Mouse (Mus musculus) stomach, embryonic 15.5 days (tissue): ENCODE results near the gene Fkbp10. TPM values are rescaled to one million over a fixed set of nuclear protein-coding genes. Genes with fewer than 3 reads are reported as not detected.
A peak's percentile ranks its signal among the peaks of the same experiment; 100 is the strongest.

Experiments used
- ATAC-seq: fragments of 200-750 bp; cut with Nextera tagmentation; 2 replicates; pipeline ENCODE4 v1.8.0; 2017; ENCODE audit warnings: low read depth, moderate number of reproducible peaks, moderate TSS enrichment; ENCODE audit not compliant: insufficient read depth, low FRiP score
- H3K27ac ChIP-seq: fragments of 300-500 bp; sonication (generic); 2 replicates; pipeline ENCODE4 v1.5.1; 2015; ENCODE audit warnings: mild to moderate bottlenecking, inconsistent platforms
- H3K27me3 ChIP-seq: fragments of 300-500 bp; sonication (generic); replicated peaks from 2 replicates; pipeline ENCODE4 v1.6.1; 2015; ENCODE audit warnings: inconsistent platforms
- H3K36me3 ChIP-seq: fragments of 300-500 bp; sonication (generic); 2 replicates; pipeline ENCODE4 v1.6.1; 2015; ENCODE audit warnings: inconsistent platforms
- H3K4me1 ChIP-seq: fragments of 300-500 bp; sonication (generic); 2 replicates; pipeline ENCODE4 v1.6.1; 2015; ENCODE audit warnings: inconsistent platforms
- H3K4me2 ChIP-seq: fragments of 300-500 bp; sonication (generic); 2 replicates; pipeline ENCODE4 v1.6.1; 2015; ENCODE audit warnings: mild to moderate bottlenecking, inconsistent platforms
- H3K4me3 ChIP-seq: fragments of 300-500 bp; sonication (generic); replicated peaks from 2 replicates; pipeline ENCODE4 v1.5.1; 2015; ENCODE audit warnings: inconsistent platforms
- H3K9ac ChIP-seq: fragments of 300-500 bp; sonication (generic); 2 replicates; pipeline ENCODE4 v1.6.1; 2015; ENCODE audit warnings: inconsistent platforms
- H3K9me3 ChIP-seq: fragments of 300-500 bp; sonication (generic); 2 replicates; pipeline ENCODE4 v1.6.1; 2016; ENCODE audit warnings: inconsistent platforms
- WGBS: fragments of 180-500 bp; shearing (Covaris S2); methylation state at CpG from one replicate; pipeline ENCODE4 v1.1.7; 2015; 5-methylcytosine and 5-hydroxymethylcytosine counted together
- polyA plus RNA-seq: library from polyadenylated mRNA; unstranded; fragments of >200 nt; fragmentation: Nextera tagmentation; extraction: Ambion mirVana; gene quantifications from 2 replicates; pipeline ENCODE4 v1.2.1, GENCODE M21; 2015

Gene Fkbp10
- polyA plus RNA-seq, 1 experiment from 2014 or later = 89.1 TPM

DNA sequence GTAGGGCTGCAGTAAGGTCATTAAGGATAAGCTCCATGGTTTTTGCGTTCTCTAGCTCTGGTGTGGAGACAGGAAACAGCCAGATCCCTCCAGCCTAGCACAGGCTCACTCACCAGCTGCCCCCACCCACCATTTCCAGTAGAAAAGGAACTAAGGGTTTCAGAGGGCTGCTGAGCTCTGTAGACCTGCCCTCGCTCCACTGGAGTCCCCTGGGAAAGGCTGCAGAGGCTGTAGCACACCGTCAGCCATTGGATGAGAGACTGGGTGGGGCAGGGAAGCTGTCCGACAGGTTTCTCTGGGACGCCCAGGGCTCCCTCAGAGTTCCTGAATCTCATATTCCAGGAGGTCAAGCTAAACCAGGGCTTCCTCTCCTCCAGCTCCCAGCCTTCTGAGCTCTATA lies 28.9 kb upstream of the Fkbp10 start:
- peaks cover 55% of the 10 kb centered on the region for H3K4me1 ChIP-seq
- no peak overlapping the region for H3K9ac ChIP-seq
- H3K36me3 ChIP-seq = peaks cover 30% of the 10 kb centered on the region
- H3K9me3 ChIP-seq = no peaks in the 10 kb centered on the region
- ATAC-seq = peak; percentile 86
- H3K4me3 ChIP-seq = no peak overlapping the region
- H3K4me2 ChIP-seq = peak overlapping the region; percentile 37
- H3K27ac ChIP-seq = peak overlapping the region; percentile 90
- H3K27me3 ChIP-seq = no peaks in the 10 kb centered on the region
- WGBS = 53% methylated on average over 5 of the region's 5 CpGs

DNA sequence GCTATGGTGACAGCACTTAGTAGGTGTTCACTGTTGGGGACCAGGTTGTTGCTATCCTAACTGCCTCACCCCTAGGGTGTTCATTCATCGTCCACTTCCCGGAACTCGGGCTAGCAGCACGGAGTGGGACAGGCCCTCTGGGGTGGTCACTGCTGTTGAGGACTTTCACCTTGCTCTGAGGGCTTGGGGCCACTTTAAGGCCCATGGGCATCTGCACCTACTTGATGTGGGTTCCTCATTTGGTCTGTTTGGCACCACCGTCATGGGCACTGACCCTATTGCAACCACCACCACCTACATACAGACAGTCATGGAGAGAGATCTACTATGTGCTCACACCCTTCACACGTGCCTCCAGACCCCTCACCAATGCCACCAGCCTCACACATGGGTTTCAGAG lies 28.4 kb upstream of the Fkbp10 start:
- 76% methylated on average over 6 of the region's 6 CpGs for WGBS
- Histone ChIP-seq H3K9me3 (no peaks in the 10 kb centered on the region), H3K36me3 (peaks cover 25% of the 10 kb centered on the region), H3K27ac (peak overlapping the region; percentile 90), H3K27me3 (no peaks in the 10 kb centered on the region), H3K4me3 (no peak overlapping the region), H3K4me1 (peaks cover 59% of the 10 kb centered on the region), H3K9ac (no peak overlapping the region), H3K4me2 (peak overlapping the region; percentile 37)
- no peak for ATAC-seq

DNA sequence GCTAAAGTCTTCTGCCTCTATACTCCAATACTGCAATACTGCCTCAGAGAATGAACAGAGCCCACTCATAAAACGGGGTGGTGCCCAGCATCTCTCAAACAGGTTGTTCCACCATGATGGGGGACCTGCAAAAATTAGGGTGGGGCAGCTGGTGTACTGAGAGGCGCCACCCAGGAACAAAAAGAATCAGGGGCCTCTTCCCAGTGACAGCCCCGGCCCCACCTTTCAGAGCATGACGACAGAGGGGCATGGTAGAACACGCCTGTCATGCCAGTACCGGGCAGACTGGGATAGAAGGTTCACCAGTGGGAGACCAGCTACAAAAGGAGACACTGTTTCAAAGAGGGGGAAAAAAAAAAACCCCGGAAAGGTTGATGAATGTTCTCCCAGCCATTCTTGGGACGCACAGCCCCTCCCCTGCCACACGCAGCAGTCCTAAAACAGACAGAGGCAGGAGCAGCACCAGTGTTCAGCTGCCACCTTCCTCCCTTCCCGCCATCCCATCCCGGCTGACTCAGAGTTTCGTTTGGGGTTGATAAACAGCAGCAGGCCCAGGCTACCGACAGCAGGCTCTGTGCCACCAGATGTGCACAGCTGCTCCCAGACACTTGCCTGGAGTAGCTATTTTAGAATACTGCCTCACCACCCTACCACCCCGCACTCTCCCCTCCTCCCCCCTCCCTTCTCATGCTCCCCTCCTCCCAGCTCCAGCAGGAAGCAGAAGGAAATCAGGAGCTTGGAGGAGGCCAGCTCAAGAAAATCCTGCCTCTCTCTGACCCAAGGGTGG lies 27.7 kb upstream of the Fkbp10 start:
- Histone ChIP-seq H3K9ac (no peak overlapping the region), H3K27ac (peak overlapping the region; percentile 90), H3K9me3 (no peaks in the 10 kb centered on the region), H3K4me2 (peak overlapping the region; percentile 37), H3K4me3 (no peak overlapping the region), H3K4me1 (peaks cover 62% of the 10 kb centered on the region), H3K27me3 (no peaks in the 10 kb centered on the region), H3K36me3 (peaks cover 19% of the 10 kb centered on the region)
- ATAC-seq = peak; percentile 38; the same call in 1 of the 2 replicates
- 16% methylated on average over 14 of the region's 14 CpGs for WGBS

DNA sequence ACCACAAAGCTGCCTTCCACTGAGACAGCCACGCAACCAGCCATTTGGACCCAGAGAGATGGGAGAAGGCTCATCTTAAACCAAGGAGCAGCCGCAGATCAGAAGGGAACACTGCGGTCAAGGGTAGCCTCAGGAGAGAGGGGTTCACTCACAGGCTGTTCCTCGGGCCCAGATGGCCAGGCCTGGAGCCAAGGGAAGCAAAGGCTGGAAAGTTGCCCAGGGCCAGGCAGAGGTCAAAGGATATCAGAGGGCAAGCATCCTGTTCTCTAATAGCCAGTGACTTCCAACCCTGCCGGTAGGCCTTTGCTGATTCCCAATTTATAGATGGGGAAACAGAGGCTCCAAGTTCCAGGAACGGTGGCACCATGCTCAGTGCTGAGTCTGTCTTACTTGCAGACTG lies 26.9 kb upstream of the Fkbp10 start:
- Histone ChIP-seq H3K9me3 (no peaks in the 10 kb centered on the region), H3K4me1 (peaks cover 69% of the 10 kb centered on the region), H3K36me3 (peaks cover 12% of the 10 kb centered on the region), H3K9ac (no peak overlapping the region), H3K4me3 (no peak overlapping the region), H3K27ac (peak overlapping the region; percentile 90), H3K27me3 (no peaks in the 10 kb centered on the region), H3K4me2 (peak overlapping the region; percentile 37)
- WGBS = 64% methylated on average over 6 of the region's 6 CpGs
- ATAC-seq = no peak

DNA sequence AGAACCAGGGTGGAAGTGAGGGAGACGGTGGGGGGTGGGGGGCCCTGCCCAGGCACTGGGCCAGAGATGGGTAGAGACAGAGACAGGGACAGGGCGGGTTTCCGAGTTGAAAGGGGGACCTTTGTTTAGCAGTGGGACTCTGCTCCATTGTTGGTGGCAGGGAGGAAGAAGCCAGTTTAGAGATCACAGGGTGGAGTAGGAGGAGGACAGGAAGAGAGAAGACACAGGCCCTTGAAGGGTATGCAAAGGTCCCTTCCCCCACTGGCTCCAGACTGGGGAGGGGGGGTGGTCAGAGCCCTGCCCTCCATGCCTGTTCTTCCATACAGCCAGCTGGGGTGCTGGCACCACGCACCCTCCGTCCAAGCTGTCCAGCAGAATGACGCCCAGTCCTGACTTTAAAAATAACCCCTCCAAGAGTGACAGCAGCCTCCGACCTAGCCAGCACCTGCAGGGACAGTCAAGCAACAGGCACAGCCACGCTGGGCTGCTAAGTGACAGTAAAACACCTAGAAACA lies 25.5 kb upstream of the Fkbp10 start:
- H3K27me3 ChIP-seq = no peaks in the 10 kb centered on the region
- H3K4me1 ChIP-seq = peaks cover 83% of the 10 kb centered on the region
- no peak overlapping the region for H3K4me3 ChIP-seq
- H3K36me3 ChIP-seq = peaks cover 4% of the 10 kb centered on the region; the same call in 1 of the 2 replicates
- peak overlapping the region; percentile 19; the same call in 1 of the 2 replicates for H3K4me2 ChIP-seq
- no peak for ATAC-seq
- no peak overlapping the region for H3K9ac ChIP-seq
- 44% methylated on average over 8 of the region's 8 CpGs for whole genome bisulfite sequencing
- peak overlapping the region; percentile 79 for H3K27ac ChIP-seq
- H3K9me3 ChIP-seq = no peaks in the 10 kb centered on the region

DNA sequence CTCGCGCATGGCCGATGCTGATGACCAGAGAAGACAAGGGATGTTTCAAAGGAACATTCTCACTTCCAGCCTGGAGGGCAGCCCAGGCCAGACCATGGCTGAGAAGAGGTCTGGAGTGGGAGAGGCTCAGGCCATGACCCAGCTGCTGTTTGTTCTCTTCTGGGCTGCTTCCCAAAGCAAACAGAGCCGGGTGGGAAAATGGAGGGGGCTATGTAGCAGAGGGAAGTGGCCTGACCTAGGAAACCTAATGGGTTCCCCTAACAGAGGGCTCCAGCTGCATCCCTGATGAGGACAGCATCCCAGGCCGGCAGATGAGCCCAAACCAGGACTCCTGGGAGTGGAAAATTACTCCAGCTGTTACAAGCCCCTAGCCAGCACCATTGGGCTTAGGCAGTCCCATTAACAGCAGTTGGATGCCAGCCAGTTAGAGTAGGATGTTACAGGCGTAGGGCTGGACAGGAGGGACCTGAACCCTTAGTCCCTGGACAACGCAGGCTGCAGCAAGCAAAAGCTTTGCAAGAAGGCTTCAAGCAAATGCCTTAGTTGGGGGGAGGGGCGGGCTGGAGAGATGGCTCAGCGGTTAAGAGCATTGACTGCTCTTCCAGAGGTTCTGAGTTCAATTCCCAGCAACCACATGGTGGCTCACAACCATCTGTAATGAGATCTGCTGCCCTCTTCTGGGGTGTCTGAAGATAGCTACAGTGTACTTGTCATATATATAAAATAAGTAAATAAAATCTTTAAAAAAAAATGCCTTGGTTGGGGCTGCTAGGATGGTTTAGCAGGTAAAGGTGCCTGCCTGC lies 24.2 kb upstream of the Fkbp10 start:
- peak; percentile 47 for ATAC-seq
- Histone ChIP-seq H3K9me3 (no peaks in the 10 kb centered on the region), H3K27me3 (no peaks in the 10 kb centered on the region), H3K27ac (peak overlapping the region; percentile 79), H3K4me1 (peaks cover 92% of the 10 kb centered on the region), H3K4me3 (no peak overlapping the region), H3K4me2 (peak overlapping the region; percentile 19), H3K36me3 (no peaks in the 10 kb centered on the region), H3K9ac (no peak overlapping the region)
- 33% methylated on average over 9 of the region's 9 CpGs for WGBS

DNA sequence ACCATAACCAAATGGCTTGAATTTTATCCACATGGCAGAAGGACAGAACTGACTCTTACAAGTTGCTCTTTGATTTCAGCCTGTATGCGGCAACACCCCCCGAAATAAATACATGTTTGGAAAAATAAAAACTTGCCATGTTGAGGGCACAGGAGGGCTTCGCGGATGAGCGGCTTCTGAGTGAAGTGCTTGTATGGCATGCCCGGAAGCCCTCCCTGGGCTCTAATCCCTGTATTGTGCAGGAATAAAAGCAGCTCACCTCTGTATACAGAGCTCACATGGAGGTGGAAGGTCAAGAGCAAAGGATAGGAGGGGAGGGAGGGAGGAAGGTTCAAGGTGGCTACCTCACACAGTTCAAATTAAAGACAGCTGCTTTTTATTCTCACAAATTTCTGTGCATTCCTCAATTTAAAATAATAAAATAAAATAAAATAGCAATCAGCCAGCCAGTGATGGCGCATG lies 23.6 kb upstream of the Fkbp10 start:
- Histone ChIP-seq H3K36me3 (no peaks in the 10 kb centered on the region), H3K4me1 (peaks cover 89% of the 10 kb centered on the region), H3K27ac (peak overlapping the region; percentile 79), H3K9me3 (no peaks in the 10 kb centered on the region), H3K4me3 (no peak overlapping the region), H3K9ac (no peak overlapping the region), H3K4me2 (0 out of 2 replicates have a peak overlapping the region, but pooled peaks have one; percentile 19), H3K27me3 (no peaks in the 10 kb centered on the region)
- ATAC-seq = no peak
- 84% methylated on average over 7 of the region's 7 CpGs for WGBS

DNA sequence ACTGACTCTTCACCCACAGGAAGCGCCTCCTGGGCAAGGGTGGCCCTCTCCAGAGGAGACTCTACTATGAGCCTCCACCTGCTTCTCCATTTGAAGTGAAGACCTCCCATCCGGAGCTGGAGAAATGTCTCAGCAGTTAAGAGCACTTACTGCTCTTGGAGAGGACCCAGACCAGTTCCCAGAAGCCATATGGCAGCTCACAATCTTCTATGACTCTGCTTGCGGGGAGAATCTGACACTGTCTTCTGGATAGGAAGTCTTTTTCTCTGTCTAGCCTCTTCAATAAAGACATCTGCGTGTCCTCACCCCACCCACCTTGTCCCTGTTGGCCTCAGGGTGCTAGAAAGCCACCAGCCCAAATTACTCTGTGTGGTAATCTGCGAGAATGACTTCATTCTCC lies 22.5 kb upstream of the Fkbp10 start:
- no peaks in the 10 kb centered on the region for H3K36me3 ChIP-seq
- H3K27me3 ChIP-seq = no peaks in the 10 kb centered on the region
- H3K9ac ChIP-seq = no peak overlapping the region
- whole genome bisulfite sequencing = 75% methylated on average over 5 of the region's 5 CpGs
- H3K4me1 ChIP-seq = peaks cover 84% of the 10 kb centered on the region
- H3K4me2 ChIP-seq = no peak overlapping the region
- ATAC-seq = no peak
- H3K4me3 ChIP-seq = no peak overlapping the region
- no peak overlapping the region for H3K27ac ChIP-seq
- no peaks in the 10 kb centered on the region for H3K9me3 ChIP-seq

DNA sequence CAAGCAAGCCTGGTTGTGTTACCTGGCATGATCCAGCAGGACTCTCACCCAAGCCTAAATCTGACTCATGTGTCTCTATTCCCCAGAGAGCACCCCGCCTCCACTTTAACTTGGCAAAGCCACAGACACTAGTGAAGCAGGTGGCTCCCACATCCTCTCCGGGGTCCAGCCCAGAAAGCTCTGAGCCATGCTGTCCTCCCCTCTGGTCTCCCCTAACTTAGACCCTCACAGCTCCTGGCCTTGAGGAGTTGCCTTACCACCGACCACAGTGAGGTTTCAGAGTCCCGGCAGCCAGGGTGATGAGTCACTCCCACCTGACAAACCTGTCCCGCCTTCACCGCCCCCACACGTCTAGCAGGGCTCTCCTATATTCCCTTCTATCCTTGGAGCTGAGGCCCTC lies 21.8 kb upstream of the Fkbp10 start:
- no peak overlapping the region for H3K4me3 ChIP-seq
- ATAC-seq = no peak
- peaks cover 84% of the 10 kb centered on the region for H3K4me1 ChIP-seq

DNA sequence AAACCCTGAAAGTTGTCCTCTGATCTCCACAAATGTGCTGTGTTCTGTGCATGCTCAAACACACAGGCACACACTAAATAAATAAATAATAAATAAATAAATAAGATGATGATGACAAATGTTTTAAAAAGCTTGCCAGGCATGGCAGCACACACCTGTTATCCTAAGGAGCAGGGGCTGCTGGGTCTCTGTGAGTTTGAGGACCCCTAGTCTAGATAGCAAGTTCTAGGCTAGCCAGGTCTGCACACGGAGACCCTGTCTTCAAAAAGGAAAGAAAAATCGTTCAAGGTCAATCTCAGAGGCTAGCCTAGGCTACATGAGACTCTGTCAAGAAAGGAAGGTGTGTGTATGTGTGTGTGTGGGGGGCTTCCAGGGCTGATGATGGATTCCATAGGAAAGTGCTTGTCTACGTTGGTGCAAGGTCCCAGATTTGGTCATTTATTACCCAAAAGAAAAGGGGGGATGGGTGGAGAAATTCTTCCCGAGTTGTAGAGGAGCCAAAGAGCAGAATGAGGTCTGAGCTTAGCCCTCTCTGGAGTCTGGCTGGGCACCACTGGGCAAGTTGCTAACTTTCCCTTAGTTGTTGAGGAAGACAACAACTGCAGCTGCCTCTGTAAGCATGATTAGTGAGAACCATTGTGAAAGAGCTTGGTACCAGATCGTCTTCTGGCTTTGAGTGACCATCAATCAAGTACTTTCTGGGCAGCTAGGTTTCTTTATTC lies 21.0 kb upstream of the Fkbp10 start:
- no peak for ATAC-seq
- Histone ChIP-seq H3K27me3 (no peaks in the 10 kb centered on the region), H3K4me2 (peak overlapping the region; percentile 77), H3K36me3 (no peaks in the 10 kb centered on the region), H3K9ac (no peak overlapping the region), H3K4me3 (peak overlapping the region; percentile 89), H3K4me1 (peaks cover 80% of the 10 kb centered on the region), H3K27ac (peak overlapping the region; percentile 97), H3K9me3 (no peaks in the 10 kb centered on the region)
- WGBS = 52% methylated on average over 5 of the region's 5 CpGs

More for the DNA sequence above, 21.8 kb upstream of the Fkbp10 start:
- H3K27ac ChIP-seq = peak overlapping the region; percentile 42; the same call in 1 of the 2 replicates
- WGBS = 48% methylated on average over 7 of the region's 7 CpGs
- no peaks in the 10 kb centered on the region for H3K9me3 ChIP-seq
- H3K27me3 ChIP-seq = no peaks in the 10 kb centered on the region
- peak overlapping the region; percentile 77; the same call in 1 of the 2 replicates for H3K4me2 ChIP-seq
- H3K9ac ChIP-seq = no peak overlapping the region
- no peaks in the 10 kb centered on the region for H3K36me3 ChIP-seq

DNA sequence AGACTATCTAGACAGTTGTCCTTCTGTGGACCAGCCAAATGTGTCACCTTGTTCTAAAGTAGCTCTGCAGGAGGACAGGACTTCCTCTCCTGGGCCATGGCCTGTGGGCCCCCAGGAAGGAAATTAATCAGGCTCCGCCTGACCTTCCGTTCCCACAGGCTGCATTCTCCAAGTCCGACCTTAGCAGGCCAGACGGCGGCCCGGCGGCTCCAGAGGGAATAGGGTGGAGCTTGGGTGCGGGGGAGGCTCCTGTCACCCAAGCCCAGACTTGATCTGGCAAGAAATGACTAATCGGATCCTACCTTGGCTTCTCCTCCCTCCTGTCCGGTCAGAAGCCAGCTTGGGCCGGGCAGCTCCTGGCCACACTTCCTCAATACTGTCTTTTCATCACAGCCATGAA lies 20.3 kb upstream of the Fkbp10 start:
- Histone ChIP-seq H3K9me3 (no peaks in the 10 kb centered on the region), H3K4me1 (peaks cover 80% of the 10 kb centered on the region), H3K27me3 (no peaks in the 10 kb centered on the region), H3K4me3 (peak overlapping the region; percentile 89), H3K27ac (peak overlapping the region; percentile 97), H3K4me2 (peak overlapping the region; percentile 77), H3K36me3 (no peaks in the 10 kb centered on the region), H3K9ac (no peak overlapping the region)
- no peak for ATAC-seq
- 23% methylated on average over 11 of the region's 11 CpGs for WGBS
